Mouse (Mus musculus) CD4-positive, CD25-positive, alpha-beta regulatory T cell, adult 2 months (primary cell): ENCODE measurements around the gene Pgk1.
"Not testable (repeated sequence)": the region's sequence is repeated elsewhere in the genome, so short reads cannot be mapped to it uniquely, and the experiment has no call there.

Experiments used
- DNase-seq: peaks from one replicate; pipeline ENCODE4 v3.0.0-alpha.2; 2012; ENCODE audit warnings: low read depth, low spot score

The Pgk1 gene

DNA sequence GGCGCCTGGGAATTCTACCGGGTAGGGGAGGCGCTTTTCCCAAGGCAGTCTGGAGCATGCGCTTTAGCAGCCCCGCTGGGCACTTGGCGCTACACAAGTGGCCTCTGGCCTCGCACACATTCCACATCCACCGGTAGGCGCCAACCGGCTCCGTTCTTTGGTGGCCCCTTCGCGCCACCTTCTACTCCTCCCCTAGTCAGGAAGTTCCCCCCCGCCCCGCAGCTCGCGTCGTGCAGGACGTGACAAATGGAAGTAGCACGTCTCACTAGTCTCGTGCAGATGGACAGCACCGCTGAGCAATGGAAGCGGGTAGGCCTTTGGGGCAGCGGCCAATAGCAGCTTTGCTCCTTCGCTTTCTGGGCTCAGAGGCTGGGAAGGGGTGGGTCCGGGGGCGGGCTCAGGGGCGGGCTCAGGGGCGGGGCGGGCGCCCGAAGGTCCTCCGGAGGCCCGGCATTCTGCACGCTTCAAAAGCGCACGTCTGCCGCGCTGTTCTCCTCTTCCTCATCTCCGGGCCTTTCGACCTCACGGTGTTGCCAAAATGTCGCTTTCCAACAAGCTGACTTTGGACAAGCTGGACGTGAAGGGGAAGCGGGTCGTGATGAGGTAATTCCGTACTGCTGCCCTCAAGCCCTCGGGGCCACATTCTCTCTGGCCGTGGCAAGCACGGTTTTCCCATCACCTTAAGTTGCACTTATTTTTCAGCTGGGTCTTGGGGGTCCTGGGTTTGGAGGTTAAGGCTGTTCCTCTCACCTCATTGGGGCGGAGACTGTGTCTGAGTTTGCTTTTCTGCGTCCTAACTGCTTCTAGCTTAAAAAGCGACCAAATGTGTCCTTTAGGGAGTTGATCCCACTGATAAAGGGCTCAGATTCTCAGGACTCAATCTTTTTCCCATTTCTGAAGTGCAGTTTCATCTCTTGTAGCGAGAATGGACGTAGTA is at the start of gene Pgk1:
Gene Pgk1 (plus strand): TSS at position 388 of the 937 bp plus-strand sequence.
- DNase-seq: peak; percentile 96

- DNase-seq: peak; percentile 1
Observed at GRCm38 (mm10) chrX:106139309-106140070, 47.4 kb upstream of the Pgk1 start.

DNA sequence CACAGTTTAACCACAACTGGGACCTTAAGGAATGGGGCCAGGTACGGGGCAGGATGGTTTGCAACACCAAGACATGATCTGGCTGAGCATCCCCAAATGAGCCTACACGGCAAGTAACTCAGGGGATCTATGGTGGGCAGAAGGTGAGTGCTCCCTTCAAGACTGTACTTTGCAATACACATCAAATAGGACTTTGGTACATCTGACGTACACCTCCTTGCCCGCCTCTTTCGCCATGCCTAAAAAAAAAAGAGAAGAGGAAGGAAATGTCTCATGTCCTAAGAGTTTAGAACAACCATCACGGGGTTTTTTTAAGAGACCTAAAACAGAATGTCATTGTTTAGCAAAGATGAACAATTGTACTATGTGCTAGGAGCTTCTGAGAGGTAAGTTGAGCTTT is 44.0 kb upstream of the Pgk1 start, which contains the start of gene Tlr13:
Gene Tlr13 (plus strand): TSS at position 269 of the 400 bp plus-strand sequence.
- DNase-seq: no peak

- DNase-seq: no peak
Observed at GRCm38 (mm10) chrX:106148185-106148584, 38.7 kb upstream of the Pgk1 start.

DNA sequence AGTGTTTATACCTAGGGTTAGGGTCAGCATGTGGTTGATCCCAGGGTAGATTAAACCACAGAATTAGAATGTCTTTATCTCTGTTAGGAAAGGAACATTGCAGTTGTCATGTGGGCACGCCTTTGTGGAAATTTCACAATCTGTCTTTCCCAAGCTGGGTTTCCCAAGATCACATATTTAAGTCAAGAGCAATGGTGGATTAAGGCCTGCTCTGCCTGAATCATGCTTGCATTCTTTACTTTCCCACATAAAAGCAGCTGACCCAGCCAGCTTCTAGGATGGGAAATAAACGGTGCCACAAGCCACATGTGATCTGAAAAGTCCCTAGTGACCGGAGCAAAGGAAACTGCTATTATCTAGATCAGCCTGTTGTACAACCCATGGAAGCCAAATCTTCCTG is 37.4 kb upstream of the Pgk1 start:
- DNase-seq: no peak

- DNase-seq: no peak
Observed at GRCm38 (mm10) chrX:106154180-106154586, 32.7 kb upstream of the Pgk1 start.

DNA sequence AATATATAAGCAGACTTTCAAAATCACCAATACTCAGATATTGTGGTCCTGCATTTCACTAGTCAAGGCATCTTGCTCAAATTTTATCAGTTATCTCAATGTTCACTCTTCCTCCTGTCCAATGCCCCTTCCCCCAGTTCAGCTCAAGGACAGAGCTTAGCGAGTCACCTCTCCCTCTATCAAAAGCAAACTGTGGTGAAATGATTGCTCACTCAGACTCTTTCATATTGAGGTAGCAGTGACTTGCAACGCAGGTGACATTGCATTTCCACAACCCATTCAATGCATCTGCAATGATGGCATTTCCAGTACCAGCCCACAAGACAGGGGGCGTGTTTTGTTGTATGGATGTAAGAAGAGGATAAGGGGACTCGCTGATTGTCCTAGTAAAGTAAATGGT is 31.0 kb upstream of the Pgk1 start:
- no peak for DNase-seq

- DNase-seq: peak; percentile 25
Observed at GRCm38 (mm10) chrX:106163995-106164394, 22.9 kb upstream of the Pgk1 start.

DNA sequence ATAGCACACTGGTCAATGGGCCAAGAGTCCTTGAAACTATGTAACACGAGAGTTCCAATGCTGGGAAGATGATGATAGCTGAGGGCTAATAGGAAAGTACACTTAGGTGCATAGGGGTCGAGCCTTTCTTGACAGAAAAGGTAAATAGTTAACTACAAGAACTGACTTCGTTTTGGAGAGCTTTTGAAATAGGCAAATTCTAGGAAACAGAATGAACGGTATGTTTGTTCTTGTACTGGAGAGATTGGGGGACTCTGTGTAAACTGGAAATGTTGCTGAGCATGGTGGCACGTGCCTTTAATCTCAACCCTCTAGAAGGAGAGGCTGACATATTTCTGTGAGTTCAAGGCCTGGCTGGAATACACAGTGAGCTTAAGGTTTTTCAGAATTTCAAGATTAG is 22.3 kb upstream of the Pgk1 start:
- DNase-seq: no peak

- DNase-seq: peak; percentile 42
Observed at GRCm38 (mm10) chrX:106165089-106165488, 21.8 kb upstream of the Pgk1 start.

GRCm38 (mm10) chrX:106171106-106171852 is 15.6 kb upstream of the Pgk1 start:
- DNase-seq: peak; percentile 85

DNA sequence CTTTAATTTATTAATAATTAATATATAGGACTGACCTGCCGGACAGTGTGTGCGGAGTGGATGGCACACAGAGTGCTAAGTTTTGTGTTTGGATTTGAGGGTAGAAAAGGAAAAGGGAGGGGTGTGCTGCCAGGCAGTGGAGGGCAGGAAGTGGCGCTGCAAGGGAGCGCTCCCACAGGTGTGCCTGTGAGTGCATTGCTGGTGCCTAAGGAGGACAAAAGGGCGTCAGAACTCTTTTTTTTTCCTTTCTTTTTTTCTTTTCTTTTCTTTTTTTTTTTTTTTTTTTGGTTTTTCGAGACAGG is 15.1 kb upstream of the Pgk1 start:
- DNase-seq: peak; percentile 43

GRCm38 (mm10) chrX:106176331-106176730 is 10.6 kb upstream of the Pgk1 start:
- DNase-seq: no peak

- DNase-seq: no peak
Observed at GRCm38 (mm10) chrX:106184279-106184678, 2.6 kb upstream of the Pgk1 start.

DNA sequence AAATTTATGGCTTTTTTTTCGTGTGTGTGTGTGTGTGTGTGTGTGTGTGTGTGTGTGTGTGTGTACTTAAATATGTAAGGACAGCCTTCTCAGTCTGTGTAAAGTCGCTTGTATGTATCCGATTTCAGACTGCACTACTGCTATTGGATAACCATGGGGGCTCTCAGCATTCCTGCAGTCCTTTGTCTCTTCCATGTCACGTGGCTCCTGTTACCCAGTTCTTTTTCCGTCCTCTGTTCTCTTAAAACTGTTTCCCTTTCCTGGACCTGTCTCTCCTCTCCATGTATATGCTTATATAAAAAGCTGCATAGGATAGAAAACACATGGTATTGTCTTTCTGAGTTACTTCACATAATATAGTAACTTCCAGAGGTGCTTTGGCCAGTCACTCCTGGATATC is 1.2 kb upstream of the Pgk1 start:
- DNase-seq: no peak

GRCm38 (mm10) chrX:106187737-106188136 is 837 bp downstream of the Pgk1 start:
- peak; percentile 44 for DNase-seq

- DNase-seq: peak; percentile 23
Observed at GRCm38 (mm10) chrX:106189356-106189755, 2.5 kb downstream of the Pgk1 start.

DNA sequence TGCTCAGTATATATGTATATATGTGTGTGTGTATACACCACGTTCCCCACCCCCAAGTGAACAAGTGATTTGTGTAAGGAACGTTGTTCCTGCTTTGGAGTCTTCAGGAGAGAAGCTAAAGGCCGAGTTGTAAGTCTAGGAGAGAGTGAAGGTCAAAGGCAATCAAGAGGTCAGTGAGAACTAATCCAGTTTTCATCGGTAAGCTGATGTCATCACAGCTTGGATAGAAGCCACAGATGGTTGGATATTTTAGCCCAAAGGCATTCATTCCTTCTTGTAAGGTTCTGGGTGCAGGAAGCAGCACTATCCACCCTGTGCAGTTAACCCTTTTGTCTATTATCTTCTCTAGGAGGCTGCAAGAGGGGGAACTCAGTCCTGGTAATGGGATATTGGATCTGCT is 3.2 kb downstream of the Pgk1 start:
- no peak for DNase-seq

DNA sequence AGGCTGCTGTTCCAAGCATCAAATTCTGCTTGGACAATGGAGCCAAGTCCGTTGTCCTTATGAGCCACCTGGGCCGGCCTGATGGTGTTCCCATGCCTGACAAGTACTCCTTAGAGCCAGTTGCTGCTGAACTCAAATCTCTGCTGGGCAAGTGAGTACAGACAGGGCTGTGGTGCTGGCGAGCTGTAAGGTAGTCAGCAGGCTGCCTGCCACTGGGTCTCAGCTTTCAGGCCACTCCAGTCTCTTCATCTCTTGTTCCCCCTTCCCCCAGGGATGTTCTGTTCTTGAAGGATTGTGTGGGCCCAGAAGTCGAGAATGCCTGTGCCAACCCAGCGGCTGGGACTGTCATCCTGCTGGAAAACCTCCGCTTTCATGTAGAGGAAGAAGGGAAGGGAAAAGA is 7.5 kb downstream of the Pgk1 start:
- DNase-seq: not testable (repeated sequence)

DNA sequence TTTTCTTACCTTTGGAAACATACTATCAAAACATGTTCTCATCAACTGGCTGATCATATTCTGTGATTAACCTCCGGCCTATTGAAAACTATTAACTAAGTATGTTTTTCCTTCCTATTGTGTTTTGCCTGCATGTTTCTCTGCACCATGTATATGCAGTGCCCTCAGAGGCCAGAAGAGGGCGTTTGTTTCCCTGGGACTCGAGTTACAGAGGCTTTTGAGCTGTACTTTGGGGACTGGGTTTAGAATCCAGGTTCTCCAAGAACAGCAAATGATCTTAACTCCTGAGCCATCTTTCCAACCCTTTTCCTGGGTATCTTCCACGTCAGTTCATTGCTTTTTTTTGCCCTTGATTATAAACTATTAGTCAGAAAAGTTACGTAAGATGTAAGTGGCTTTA is 10.4 kb downstream of the Pgk1 start:
- peak; percentile 42 for DNase-seq

DNA sequence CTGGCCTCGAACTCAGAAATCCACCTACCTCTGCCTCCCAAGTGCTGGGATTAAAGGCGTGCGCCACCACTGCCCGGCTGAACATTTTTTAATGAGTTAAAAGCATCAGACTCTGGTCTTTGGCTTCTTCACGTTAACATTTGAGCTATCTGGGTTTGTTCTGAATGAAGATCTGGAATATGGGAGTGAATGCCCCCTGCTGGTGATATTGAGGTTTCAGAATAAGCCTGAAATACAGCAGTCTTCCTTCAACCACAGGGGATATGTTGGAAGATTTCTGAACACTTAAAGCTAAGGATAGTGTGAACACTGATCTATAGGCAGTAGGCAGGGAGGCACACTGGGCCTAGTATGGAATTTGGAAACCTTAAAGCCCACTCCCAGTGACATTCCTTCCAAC is 12.0 kb downstream of the Pgk1 start:
- DNase-seq: peak; percentile 35

GRCm38 (mm10) chrX:106209100-106209499 is 22.2 kb downstream of the Pgk1 start:
- no peak for DNase-seq
